Mouse (Mus musculus) testis, postnatal 14 days (tissue): ENCODE results near the gene Mob3b.

ENCODE experiments used
- DNase-seq: peaks from one replicate; pipeline ENCODE4 v3.0.0; 2021; ENCODE audit warnings: low spot score

Gene Mob3b

DNA sequence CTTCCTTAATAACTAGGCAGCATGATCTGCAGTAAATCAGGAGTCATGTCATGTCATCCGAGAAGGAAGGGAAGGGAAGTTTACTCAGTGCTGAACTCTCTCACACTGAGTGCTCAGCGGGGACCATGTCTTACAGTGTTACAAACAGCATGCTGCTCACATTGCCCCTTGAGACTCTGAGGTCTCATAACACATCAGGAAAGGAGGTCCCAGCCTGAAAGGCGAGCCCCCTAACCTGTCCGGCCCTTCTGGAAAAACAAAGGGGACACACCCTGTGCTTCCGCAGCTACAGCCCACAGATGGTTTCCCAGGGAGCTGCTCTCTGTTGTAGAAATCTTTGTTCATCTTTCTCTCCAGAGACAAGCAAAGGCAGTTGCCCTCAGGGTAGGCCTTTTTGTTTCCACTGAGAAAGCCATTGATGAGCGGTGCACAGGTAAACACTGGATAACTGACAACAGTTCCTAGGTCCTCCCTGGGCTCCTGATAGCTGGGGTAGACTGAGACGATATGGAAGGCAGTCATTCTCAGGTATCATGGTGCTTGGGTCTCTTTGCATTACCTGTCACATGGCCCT, 94.1 kb downstream of the Mob3b start:
- no peak for DNase-seq

DNA sequence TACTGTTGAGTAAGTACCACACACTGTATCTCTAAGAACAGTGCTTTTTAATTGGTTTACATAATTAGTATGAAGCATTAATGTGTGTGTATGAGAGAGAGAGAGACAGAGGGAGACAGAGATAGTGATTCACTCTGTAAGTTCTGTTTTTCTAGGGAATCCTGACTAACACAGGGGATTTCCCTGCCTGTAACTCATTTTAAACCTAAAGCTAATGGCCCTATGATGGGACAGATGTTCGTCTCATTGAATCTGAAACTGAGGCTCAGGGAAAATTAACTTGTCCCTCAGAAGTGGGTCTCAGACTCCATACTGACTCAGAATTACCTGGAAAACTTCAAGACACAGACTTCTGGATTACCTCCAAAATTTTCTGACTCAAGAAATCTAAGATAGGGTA, 96.3 kb downstream of the Mob3b start:
- DNase-seq = no peak

DNA sequence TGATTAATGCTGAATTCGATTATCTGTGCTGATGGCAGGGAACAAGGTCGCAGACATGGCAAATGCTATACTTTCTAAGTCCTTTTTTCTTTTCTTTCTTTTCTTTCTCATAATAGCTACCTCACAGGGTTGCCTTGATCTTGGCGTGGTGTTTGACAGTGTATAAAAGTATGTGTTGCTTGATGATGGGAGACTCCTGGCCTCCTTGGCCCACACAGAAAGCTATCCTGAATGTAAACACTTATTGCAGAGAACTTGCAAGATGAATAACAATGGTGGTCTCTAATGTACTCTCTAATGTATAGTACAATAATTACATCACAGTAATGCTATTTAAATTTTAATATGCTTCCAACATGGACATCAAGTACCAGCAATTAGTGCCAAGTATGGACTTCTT, 96.9 kb downstream of the Mob3b start:
- no peak for DNase-seq

DNA sequence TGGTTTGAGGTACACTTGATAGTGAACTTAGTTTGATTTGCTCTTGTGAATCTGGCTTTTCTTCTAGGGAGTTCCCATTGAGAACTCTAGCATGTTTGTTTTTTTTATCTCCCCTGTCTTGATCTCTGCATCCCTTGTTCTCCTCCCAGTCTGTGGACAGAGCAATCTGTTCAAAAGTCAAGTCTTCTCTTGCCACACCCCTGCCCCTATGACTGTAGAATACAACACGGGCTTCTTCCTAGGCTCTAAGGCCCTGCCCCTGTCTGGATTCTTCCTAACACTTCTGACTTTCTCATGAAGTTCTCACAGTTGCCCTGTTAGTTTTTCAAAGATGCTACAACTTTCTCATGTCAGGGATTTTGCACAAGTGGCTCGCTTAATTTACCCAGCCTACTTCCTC, 102.9 kb downstream of the Mob3b start:
- no peak for DNase-seq

DNA sequence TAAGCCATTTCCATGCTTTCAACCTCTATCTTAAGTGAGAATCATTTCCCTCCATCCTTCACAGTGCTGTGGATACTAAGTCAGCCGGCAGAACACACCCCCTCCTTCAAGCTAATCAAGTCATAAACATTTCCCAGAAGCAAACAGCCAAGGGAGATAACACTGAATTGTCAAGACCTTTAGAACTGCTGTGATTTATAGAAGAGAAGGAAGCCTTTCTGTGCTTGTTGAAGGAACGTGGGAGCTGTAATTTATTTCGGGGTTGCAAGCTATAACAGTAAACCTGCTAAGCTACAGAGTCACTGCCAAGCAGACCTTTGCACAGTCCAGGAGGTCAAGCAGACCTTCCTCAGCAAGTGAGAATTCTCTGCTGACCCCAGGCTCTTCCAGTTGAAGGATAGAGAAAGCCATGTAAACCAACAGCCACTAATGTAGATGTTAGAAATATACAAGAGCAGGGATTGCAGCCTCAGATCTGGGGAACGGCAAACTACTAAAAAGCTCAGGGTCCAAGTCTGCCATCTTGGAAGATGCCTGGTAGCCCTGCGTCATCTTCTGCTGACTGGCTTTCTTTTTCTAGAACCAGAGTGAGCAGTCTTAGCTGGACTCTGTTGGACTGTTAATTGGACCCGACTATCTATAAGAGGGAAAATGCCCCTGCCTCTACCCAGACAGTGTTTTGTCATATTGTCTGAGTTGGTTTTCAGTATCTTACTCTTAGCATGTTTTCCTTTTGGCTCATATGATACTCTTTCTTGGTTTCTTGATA, 104.9 kb downstream of the Mob3b start:
- DNase-seq = no peak

DNA sequence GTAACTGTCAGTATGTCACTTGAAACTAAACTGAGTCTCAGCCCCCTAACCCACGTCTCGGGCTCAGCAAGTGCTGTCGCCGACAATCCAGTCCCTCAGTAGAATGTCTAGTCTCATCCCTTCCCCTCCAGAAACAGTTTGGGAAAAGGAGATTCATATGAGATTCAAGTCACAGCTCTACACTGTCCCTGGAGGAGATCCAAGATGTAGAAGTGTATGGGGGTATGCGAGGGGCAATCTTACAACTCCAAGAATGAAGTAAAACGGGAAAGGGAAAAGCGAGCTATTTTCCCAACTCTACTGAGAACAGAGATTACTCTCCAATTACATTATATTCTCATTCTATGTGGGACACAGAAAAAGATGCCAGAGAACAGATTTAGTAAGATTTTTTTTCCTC, 106.1 kb downstream of the Mob3b start:
- DNase-seq = no peak

DNA sequence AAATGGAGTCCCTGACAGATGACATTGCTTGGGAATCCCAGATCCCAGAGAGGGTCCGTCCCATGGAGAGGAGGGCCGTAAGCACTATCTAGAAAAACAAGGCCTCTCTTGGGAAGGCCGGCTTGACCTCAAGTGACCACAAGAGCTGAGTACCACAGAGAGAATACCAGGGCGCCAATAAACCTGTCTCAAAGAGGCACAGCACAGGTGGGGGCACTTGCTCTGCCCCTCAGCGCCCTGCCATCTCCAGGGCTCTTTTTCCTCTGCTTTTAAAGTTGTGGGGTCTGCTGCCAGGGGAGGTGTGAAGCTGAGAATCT, 107.6 kb downstream of the Mob3b start:
- DNase-seq = no peak

DNA sequence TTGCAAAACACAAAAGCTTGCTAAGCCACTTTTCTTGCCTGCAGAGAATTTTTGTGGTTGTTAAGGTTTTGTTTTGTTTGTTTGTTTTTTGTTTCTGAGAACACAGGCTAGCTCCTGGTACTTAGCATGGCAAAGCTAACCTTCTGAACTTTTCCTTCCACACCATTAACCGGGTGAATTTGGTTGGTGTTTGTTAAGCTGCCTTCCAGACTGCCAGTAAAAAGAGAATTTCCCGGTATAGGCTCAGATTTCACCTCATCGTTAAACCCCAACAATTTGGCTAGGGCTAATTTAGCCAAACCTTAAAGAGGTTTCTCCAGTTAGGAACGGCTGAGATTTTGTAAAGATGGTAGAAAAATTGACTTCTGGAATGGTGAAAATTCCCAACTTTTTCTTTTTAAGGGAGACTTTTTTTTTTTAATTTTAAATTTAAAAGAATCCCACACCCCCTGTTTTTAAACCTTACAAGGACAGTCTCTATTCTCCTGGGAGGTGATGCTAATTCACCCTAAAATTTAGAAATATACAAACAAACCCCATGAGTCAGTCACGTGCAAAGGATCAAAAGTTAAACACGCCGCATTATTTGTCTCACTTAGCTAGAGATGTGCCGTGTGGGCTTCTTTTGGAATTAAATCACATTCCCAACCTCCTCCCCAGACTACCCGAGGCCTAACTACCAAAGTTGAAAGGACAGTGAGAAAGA, 108.1 kb downstream of the Mob3b start:
- no peak for DNase-seq

DNA sequence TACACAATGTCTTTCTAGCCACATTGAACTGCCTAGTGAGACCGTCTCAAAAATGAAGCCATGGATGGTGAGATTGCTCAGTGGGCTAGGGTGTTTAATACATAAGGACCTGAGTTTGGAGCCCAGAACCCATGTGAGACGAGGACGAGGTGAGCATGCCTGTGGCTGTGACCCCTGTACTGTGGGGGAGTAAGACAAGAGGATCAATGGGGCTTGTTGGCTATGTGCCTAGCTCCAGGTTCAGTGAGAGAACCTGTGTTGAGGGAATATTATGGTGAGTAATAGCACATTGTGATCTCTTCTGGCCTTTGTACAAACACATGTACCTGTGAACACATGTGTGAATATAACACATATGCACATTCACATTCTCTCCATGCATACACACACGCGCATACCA, 116.4 kb downstream of the Mob3b start:
- DNase-seq = no peak

DNA sequence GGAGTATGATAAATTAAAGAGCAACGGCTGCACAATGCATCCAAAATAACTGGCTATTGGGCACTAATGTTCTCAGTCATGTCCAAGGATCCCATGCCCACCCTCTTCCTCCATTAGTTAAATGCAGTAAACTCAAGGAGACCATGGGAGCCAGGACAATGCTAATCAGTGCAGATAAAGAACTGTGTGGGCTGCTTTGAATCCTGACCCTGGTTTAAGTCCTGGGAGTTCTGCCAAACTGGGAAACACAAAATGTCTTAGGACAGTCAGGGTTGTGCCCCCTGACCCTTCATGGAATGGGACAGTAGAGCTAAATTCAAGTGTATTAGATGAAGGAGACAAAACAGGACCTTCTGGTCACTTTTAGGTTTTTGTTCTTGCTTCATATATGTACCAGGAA, 117.0 kb downstream of the Mob3b start:
- peak; percentile 46 for DNase-seq

DNA sequence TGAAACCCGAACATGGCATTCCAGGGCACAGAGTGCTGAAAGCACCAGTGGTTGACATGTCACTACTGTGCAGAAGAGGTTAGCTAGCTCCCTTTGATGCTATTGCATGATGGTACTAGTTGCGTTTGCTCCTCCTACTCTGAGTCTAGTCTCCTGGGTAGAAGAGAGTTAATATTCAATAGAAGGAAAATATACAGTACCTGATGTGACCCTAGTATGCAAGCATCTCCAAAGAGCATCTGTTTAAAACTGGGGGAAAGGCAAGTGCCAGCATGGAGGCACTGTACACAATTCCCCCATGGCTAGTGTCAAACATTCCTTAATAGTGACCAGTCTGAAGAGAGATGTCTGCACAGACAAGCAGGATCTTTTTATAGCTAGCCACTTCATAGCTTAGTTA, 119.5 kb downstream of the Mob3b start:
- DNase-seq = no peak

DNA sequence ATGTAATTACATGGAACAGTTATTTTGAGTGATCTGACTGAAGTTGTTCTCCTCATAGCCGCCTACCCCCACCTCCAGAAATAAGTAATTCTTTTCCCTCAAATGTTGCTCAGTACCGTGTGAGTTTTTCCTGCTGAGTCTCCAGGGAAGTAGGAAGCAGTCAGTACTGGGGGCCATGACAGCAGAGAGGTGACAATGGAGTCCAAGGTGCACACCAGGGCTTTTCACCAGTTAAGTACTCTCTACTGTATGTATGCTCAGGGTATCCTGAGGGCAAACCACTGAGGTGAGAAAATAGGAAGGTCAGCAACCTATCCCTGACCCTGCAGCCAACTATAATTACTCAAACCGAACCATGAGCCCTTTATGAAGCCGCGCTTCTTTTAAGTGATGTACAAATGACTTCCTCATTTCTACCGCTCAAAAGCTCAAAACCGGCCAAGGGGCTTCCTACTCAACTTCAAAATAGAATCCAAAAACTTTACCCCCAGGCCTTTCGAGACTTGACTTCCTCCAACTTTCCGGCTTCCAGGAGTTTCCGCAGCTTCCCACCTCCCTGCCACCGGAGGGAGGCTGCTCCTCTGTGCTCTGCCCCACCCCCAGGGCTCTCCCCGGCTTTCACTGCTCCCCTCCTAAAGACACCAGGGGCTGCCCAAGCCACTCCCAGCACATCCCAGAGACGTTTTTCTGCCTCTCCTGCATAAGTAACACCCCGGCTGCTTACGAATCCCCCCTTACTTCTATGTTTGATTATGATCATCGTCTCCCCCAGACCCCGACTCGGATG, 122.6 kb downstream of the Mob3b start:
- DNase-seq = no peak

DNA sequence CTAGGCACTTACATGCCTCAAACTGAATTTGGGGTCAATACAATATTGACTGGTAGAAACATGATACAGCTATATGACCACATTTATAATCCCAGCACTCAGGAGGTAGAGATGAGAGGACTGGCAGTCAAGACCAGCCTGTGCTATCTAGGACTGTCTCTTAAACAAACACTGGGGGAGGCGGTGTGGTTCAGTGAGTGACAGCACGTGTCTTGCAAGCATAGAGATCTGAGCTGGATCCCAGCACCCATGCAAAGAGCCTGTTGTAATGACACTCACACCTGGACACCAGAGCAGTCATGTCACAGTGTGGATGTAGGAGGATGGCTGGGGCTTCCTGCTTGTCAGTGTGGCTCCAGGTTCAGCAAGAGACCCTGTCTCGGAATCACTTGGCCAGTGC, 124.5 kb downstream of the Mob3b start:
- no peak for DNase-seq

DNA sequence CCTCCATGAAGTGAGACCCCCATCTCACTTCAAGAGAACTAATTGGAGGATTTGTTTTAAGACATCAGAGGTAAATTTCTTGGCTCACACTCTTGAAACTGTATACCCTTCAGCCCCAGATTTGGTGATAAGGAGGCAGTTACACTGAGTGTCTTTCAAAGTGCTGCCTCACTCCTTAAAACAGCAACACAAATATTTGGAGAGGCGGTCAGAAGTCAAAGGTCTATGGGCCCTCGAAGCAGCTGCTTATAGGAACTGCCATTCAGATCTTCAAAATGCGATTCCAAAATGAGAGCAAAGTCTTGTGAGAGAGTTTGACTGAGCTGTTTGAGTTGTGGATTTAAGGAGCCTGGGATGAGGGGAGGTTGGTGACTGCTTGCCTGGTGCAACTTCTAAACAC, 125.7 kb downstream of the Mob3b start:
- DNase-seq = no peak

DNA sequence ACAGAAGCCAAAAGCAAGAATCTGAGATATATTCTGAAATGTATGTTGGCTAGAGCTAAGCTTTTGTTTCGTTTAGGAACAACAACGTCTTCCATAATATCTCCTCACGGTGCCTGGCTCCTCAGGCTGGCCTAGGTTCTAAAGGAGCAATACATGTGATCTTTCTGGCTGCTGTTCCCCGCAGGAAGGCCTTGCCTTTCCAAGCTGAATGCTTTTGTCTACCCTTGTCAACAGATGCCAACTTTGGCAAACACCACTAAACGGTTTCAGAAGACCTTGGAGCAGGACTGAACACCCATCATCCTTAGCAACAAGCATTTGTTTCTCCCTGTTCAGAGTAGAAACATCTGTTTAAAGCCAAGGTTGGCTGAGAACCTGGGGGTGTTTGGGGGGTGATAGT, 126.1 kb downstream of the Mob3b start:
- no peak for DNase-seq

DNA sequence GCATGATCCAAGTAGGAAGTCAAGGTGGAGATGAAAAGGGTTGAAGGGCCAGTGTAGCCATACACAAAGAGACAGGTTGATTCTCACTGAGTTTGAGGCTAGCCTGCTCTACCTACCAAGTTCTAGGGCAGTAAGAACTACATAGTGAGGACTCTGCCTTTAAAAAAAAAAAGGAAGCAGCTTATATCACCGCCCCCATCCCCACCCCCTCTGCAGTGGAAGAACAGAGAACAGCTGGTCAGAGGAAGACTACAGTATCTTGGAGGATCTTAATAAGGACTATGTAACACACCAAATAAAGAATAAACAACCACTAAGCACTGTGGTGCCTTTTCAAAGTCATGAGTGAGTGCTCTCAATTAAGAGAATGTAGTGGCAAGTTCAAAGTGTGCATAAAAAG, 138.9 kb downstream of the Mob3b start:
- no peak for DNase-seq

DNA sequence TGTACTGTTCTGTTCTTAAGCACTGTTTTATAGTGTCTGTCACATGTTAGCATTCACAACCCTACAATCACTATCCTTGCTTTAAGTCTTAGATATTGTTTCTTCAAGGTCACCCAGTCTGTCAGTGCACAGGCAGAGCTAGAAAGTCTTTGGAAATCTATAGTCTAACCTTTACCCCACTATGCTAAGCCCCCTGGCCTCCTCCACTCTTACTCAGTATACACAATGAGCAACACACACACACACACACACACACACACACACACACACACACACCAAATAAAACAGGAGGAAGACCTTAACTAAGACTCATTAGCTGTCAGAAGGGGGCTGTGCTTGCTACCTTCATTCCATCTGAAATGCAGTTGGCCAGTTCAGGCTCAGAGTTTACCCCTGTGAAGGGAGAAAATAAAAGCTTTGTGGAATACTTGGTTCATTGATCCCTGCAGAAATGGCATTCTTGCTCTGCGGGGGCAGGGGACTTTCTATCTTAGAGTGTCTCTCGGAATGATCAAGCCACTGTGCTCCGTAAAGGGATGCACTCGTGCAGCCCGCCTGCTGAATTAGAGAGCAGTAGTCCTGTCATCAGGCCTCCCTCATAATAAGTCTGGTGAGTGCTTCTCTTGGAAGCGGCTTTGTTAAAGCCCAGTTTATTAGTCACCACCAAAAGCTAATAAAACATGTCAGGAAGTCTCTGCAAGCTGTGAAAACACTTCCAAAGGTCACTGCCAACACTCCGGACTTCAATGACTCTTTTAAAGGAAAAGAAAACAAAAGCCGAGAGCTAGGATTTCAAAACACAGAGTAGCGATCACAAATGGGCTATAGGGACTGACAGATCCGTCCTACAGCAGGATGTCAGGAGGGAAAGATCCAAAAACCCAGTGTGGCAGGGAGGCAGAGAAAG, 144.6 kb downstream of the Mob3b start:
- DNase-seq = no peak

DNA sequence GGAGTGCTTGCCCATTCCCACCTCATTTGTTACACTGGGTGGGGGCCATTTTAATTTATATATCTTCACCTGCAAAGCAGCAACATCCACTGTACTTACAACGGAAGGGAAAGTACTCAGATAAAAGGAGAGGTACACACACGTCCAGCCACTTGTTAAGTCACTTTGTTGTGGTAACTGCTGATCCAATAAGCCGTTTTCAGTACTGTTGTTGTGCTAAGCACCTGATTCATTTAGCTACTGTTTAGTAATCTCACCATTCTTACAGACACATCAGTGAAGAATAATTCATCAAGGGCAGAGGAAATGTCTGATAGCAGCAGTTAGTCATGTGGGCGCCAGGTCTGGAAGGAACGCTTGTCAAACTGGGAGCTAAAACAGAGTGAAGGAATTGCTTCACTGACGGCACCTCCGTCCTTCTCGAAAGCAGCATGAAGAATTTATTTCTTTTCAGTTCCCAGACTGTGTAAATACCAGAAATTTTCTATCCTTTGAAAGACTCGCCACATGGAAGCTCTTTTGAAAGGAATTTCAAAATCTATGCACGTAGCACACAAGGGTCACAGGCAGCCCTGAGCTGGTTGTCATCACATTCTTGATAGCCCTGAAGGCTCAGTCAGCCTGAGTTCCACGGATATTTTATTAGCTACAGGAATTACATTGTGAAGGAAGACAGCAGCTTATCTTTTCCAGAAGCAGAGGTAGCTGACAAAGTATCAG, 150.6 kb downstream of the Mob3b start:
- DNase-seq = peak; percentile 16

DNA sequence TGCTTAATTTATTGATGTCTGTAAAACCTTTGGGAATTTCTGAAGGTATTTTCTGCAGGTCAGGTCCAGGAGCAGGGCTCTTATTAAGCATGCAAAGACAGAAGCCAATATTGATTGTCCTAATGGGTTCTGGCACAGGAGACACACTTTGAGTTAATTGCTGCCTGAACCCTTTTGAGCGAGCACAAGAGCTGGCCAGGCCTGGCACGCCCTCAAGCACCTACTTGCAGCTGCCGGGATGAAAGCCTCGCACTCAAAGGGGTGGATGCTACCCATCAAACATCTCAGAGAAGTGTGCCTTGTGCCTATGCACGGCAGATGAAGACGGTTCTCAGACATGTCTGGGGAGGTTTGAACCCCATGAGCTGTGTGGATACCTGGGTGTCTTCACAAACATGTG, 151.2 kb downstream of the Mob3b start:
- no peak for DNase-seq

DNA sequence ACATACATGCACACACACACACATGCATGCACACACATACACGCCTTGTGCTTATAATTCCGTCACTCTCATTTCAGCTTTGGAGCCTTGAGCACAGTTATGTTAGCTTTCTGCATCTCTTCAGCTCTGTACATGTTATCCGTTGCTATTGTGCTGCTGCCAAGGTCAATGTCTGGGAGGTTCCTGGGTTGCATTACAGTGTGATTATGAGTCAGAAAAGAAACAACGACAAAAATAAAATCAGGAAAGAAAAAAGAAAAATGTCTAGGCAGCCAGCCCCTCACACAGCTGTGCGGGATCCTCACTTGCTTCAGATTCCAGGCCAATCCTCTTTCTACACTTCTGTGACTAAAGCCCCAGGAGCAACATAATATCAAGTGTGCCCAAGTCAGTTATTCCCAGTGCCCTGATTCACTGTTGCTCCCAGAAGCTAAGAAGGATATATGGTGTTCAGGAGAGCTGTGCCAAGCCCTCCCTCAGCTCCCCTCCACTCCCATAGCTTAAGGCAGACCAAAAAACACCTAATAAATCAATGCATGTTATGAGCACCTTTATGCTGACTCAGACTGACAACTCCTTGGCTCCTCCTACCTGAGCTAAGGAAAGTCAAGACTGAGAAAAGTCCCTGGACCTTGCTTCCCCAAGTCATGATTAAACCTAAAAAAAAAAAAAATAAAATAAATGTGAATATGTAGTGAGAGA, 152.1 kb downstream of the Mob3b start:
- peak; percentile 29 for DNase-seq

DNA sequence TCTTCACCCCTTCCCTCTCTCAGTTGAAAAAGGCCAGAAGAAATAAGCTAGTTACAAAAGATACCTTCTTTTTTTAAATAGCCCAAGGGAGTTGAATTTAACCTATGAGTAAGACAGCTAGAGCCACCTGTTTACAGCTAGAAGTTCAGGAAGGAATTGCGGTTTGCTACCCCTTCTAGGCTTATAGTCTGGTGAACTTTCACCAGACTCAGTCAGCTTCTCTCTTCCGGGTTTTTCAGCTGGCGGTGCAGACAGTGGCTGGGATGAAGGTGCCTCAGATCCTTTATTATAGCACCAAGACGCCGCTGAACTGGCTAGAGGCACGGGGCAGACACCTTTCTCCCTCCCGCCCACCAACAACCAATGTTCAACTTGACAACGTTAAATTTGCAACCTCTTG, 152.8 kb downstream of the Mob3b start:
- DNase-seq = no peak
